In the genomic region with DNA sequence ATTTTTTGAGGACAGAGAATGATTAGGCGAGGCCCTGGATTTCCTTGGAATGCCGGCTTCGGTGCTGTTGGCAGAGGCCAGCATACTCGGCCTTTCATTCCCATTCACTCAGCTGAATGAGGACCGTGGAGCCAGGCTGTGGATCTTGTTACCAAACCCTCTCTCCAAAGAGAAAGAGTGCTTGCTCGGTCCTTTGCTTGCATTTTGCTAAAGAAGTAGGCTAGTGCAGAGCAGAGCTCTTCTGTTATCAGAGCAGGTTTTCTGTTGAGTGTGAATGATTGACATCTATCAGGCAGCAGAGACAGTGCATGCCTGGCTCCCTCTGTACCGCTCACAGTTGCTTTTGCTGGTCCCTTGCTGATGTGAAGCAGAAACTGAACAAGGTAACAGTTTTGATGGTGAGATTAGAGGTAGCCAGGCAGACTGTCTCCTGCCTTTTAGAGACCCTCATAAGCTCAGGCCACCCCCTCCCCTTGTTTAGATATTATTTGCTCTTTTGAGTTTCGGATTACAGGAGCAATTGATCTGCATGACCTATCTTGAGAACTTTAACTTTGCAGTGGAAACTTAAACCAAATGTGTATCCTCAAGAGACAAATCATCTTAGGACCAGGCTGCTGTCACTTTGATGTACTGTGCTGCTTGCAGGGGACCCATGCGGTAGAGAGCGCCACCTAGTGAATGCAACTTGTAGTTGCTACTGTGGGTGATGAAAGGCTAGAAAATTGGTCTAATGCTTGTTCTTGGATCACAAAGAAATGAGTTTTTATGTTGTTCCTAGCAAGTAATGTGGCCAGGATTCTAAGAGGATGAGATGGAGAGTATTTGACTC, we compare ENCODE assay signal across 8 mouse cellular contexts. TPM values are rescaled to one million over a fixed set of nuclear protein-coding genes. Genes with fewer than 3 reads are reported as not detected.
DNase-seq lines count a peak whose midpoint lies in the region; ATAC-seq lines count a peak whose summit lies in the region.

No protein-coding gene starts in this region.

- peak; percentile 67 for DNase-seq in neural tube, embryonic 10.5 days (ENCODE audit: extremely low spot score, low spot score)
- DNase-seq in ZHBTc4 (ENCODE audit: low read depth, low spot score), result peak; percentile 72
- peak; percentile 79 for DNase-seq in embryo, embryonic 9.5 days (ENCODE audit: extremely low spot score)
- peak; percentile 64 for DNase-seq in heart, postnatal 4 days
- DNase-seq in left cerebral cortex, postnatal 10 days (ENCODE audit: extremely low spot score in 1 of 2, low spot score in 2 of 2), result peak; percentile 44 to 57
- peak; percentile 96 for DNase-seq in midbrain, embryonic 11.5 days (ENCODE audit: low spot score, missing footprints)
- DNase-seq in urinary bladder, postnatal 4 days (ENCODE audit: low spot score in 2 of 2), result no peak

- H3K4me1 ChIP-seq in neural tube, embryonic 15.5 days, result peaks cover 20% of the 10 kb centered on the region
- H3K4me1 ChIP-seq in midbrain, embryonic 11.5 days (ENCODE audit: control insufficient read depth, insufficient read depth, low read length), result peaks cover 28% of the 10 kb centered on the region

- H3K9me3 ChIP-seq in neural tube, embryonic 15.5 days (replicated peaks), result no peaks in the 10 kb centered on the region
- no peaks in the 10 kb centered on the region for H3K9me3 ChIP-seq in midbrain, embryonic 11.5 days (ENCODE audit: control insufficient read depth, low read length)

- no peak overlapping the region for H3K27ac ChIP-seq in neural tube, embryonic 15.5 days (replicated peaks)
- H3K27ac ChIP-seq in midbrain, embryonic 11.5 days (ENCODE audit: low read depth, low read length), result no peak overlapping the region

- WGBS in neural tube, embryonic 15.5 days, result 17% methylated on average over 10 of the region's 10 CpGs
- 12% methylated on average over 10 of the region's 10 CpGs for WGBS in midbrain, embryonic 11.5 days

- intact Hi-C loops in left cerebral cortex, postnatal 10 days (cut with DNase I), result loop anchor here (5.0 kb wide), 1 partner anchor 258 kb away; no protein-coding TSS in a partner anchor

- H3K4me3 ChIP-seq in neural tube, embryonic 15.5 days (replicated peaks), result no peak overlapping the region
- no peak overlapping the region for H3K4me3 ChIP-seq in midbrain, embryonic 11.5 days (ENCODE audit: low read depth, low read length)

- no peak for ATAC-seq in neural tube, embryonic 15.5 days (ENCODE audit: low FRiP score)
- peak; percentile 70; the same call in 1 of the 2 replicates for ATAC-seq in midbrain, embryonic 11.5 days (ENCODE audit: low FRiP score)

- no peaks in the 10 kb centered on the region for H3K36me3 ChIP-seq in neural tube, embryonic 15.5 days
- H3K36me3 ChIP-seq in midbrain, embryonic 11.5 days (ENCODE audit: control insufficient read depth, insufficient read depth, low read length), result no peaks in the 10 kb centered on the region

- 0 out of 2 replicates have a peak, but pooled peaks cover 5% of the 10 kb centered on the region for H3K27me3 ChIP-seq in neural tube, embryonic 15.5 days (replicated peaks)
- no peaks in the 10 kb centered on the region for H3K27me3 ChIP-seq in midbrain, embryonic 11.5 days (ENCODE audit: control insufficient read depth, insufficient read depth, low read length)

- no peak overlapping the region for H3K9ac ChIP-seq in neural tube, embryonic 15.5 days (replicated peaks)
- peak overlapping the region; percentile 36; the same call in 1 of the 2 replicates for H3K9ac ChIP-seq in midbrain, embryonic 11.5 days (ENCODE audit: low read length)

- H3K4me2 ChIP-seq in neural tube, embryonic 15.5 days, result no peak overlapping the region
- no peak overlapping the region for H3K4me2 ChIP-seq in midbrain, embryonic 11.5 days

RNA-seq across cellular contexts. Expression of a gene that starts 47.2 kb away (rescaled TPM):
- polyA plus RNA-seq in neural tube, embryonic 15.5 days (2015; fragmentation: Nextera tagmentation; extraction: Ambion mirVana), result 35.0 and 37.1 TPM in 2 replicates
- total RNA-seq in heart, postnatal 4 days (2021), result 10 to 100 TPM; 20.1 to 22.1 TPM
- 10 to 100 TPM; 33.8 to 38.7 TPM for total RNA-seq in left cerebral cortex, postnatal 10 days (2021)
- 48.6 and 56.7 TPM in 2 replicates for polyA plus RNA-seq in midbrain, embryonic 11.5 days (2014; fragmentation: Nextera tagmentation; extraction: Ambion mirVana)

Comparison
In these comparisons a context has a peak if more than half of its experiments do, and no peak if none do; other contexts are left out.
1. DNase-seq: peak in neural tube, embryonic 10.5 days (single experiment), ZHBTc4 (single experiment), embryo, embryonic 9.5 days (single experiment), heart, postnatal 4 days (single experiment), left cerebral cortex, postnatal 10 days (2 of 2) and midbrain, embryonic 11.5 days (single experiment); none in urinary bladder, postnatal 4 days (0 of 2).